Mouse (Mus musculus) c-Kit-positive CD71-negative TER-119-negative erythroid progenitor cells, embryonic 14.5 days (primary cell): ENCODE results near the gene Sdf2.

Source experiments
- DNase-seq: peaks from one replicate; pipeline ENCODE4 v3.0.0-alpha.2; 2013; ENCODE audit warnings: low read depth

Sdf2 gene

DNA sequence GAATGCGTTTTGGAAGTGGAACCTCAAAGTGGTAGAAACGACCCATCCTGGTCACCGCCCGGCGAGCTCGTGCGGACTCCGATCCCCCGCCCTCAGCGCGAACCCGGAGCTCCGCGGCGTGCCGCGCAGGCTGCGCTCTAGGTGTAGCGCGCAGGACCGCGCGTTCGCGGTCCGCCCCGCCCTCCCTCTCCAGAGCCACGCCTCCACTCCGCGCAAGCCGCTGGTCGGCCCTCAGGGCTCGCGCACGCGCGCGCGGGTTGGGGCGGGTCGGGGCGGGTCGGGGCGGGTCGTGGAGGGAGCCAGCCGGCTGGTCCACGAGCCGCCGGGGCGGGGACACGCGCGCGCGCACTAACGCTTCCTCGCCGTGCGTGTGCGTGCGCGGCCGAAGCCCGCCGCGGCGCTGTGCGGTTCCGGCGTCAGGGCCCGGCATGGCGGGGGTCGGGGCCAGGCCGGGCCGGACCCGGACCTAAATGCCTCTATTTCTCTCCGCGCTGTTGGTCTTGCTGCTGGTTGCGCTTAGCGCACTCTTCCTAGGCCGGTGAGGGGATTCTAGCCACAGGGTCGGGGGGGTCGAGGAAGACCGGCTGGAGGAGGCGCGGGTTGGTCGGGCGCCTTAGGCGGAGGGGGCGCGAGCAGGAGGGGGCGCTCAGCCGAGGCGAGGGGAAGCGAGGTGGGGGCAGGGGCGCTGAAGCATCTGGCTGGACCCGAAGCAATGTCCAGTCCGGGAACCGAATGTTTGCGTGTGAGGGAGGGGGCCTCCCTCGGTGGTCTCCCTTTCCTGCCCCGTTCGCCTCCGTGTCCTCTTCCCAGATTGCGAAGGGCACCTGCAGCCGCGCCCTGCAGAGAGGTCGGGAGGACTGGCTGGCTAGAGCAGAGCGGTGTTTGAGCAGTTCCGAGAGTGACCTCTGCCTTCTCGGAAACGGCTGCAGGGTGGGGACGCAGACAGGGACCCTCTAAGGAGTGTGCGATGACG lies 16.1 kb downstream of the Sdf2 start, which contains the start of gene 2610507B11Rik:
Gene 2610507B11Rik (plus strand): TSS at position 373 of the 973 bp plus-strand sequence.
- DNase-seq = peak; percentile 86

DNA sequence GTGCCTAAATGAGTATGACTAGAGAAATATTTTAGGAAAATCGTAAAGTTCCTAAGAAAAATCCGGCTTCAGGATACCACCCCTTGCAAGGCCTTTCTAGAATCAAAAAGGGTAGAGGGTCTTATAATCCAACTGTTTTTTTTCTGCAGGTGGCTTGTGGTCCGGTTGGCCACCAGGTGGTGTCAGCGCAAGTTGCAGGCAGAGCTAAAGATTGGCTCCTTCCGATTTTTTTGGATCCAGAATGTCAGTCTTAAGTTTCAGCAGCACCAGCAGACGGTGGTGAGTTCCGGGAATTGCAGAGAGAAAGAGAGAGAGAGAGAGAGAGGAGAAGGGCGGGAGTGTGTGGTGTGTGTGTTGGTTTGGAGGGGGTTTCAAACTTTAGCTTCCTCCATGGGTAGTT lies 17.0 kb downstream of the Sdf2 start:
- DNase-seq = peak; percentile 53

DNA sequence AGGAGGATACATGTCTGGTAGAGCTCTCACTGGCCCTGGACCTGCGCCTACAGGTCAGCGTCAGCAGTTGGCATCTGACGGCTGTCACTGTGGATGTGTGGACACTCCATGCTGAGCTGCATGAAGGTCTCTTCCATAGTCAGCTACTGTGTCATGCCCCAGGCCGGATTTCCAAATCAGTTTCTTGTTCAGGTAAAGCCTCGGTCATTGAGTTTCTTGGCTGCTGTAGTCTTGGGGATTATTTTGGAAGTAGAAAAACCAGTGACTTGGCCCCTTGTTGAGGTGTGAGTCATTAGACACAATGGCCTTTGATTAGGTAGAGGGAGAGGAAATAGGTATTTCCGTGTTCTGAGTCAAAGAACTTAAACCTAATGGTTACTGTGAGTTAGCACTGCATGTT lies 20.0 kb downstream of the Sdf2 start:
- no peak for DNase-seq

DNA sequence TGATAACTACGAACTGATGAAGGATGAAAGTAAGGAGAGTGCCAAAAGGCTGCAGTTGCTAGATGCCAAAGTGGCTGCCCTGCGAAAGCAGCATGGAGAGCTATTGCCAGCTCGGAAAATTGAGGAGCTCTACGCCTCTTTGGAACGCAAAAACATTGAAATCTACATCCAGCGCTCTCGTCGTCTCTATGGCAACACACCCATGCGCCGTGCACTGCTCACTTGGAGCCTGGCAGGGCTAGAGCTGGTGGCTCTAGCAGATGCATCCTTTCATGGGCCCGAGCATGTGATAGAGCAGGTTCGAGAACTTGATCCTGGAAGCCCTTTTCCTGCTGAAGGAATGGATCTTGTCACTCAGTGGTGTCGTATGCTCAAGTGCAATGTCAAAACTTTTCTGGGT lies 26.4 kb downstream of the Sdf2 start:
- no peak for DNase-seq

DNA sequence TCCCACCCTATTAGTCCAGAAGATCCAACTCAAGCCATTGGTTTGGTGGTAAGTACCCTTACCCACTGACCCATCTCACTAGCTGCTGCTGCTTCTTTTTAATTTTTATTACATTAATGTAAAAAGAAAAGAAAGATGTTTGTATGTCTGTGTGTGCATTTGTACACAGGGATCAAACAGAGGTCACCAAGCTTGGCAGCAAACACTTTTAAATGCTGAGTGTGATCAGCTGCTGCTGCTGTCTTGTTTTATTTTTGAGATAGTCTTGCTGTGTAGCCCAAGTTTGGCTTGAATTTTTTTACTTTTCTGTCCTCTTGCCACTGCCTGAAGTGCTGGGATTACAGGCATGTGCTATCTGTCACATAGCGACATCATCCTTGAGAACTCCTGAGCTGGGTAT lies 30.1 kb downstream of the Sdf2 start:
- no peak for DNase-seq

DNA sequence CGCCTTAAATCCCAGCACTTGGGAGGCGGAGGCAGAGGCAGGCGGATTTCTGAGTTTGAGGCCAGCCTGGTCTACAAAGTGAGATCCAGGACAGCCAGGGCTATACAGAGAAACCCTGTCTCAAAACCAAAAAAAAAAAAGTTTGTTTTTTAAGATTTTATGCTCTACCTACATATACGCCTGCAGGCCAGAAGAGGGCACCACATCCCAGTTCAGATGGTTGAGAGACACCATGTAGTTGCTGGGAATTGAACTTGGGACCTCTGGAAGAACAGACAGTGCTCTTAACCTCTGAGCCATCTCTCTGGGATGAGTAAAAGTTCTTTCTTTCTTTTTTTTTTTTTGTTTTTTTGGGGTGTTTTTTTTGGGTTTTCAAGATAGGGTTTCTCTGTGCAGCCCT lies 30.6 kb downstream of the Sdf2 start:
- DNase-seq = peak; percentile 7

DNA sequence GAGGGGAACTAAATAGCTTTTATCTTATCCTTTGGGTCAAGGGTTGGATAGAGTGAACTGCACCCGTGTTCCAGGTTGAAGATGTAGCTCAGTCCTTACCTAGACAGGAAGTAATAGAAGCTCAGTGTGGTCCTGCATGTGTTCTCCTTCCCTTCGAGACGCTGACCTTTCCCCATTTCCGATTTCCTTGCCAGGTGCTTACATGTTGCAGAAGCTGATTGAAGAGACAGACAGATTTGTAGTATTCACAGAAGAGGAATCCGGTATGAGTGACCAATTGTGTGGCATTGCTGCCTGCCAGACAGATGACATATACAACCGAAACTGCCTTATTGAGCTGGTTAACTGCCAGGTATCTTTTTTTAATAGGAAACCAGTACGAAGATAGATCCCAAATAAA lies 33.3 kb downstream of the Sdf2 start:
- DNase-seq = no peak

DNA sequence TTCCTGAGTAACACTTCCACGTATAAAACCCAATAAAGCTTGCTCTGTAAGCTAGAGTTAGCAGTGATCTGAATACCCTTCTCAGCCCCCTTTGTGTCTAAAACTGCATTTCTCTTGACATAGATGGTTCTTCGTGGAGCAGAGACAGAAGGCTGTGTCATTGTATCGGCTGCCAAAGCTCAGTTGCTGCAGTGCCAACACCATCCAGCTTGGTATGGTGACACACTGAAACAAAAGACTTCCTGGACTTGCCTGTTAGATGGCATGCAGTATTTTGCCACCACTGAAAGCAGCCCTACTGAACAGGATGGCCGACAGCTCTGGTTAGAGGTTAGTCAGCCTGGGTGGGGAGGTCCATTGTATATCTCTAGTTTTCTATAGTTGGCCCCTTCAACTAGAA lies 34.0 kb downstream of the Sdf2 start:
- no peak for DNase-seq

DNA sequence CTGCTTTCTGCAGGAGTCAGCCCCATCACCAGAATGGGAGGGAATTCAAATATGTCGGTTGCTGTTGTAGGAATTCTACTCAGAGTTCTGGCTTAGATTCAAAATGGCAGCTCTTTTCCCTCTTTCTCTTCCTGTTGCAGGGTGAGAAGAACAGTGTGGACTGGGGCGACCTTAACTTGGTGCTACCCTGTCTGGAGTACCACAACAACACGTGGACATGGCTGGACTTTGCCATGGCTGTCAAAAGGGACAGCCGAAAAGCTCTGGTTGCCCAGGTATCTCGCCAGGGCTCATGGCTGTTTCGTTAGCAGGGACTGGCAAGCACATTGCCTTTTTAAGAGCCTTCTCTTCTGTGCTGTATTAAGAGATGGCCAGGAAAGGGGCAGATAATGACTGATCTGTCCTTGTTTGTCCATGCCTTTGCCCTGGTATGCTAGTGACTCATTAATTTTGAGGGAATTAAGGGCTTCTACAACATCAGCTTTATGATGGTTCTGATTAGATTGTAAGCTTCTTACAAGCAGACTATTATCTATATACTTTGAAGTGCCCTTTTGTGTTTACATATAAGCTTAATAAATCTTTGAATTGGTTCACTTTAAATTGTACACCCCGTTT lies 43.7 kb downstream of the Sdf2 start:
- no peak for DNase-seq

DNA sequence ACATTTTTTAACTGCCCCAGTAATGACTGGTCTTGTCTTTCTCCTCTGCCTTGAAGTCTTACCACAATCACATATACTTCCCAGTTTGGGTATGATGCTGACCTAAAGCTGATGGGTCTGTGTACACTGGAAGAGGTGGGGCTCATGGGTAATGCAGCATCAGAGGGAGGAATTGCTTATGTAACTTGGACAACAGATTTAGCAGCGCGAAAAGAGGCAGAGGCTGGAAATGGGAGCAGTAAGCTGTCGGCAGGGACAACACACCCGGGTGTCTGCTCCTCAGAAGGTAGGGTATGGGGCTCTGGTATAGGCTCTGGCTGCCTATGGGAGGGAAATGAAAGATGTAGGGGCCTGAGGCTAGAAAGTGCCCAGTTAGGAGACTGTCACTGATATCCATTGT lies 45.1 kb downstream of the Sdf2 start, which contains the start of gene BC030499:
Gene BC030499 (plus strand): TSS at position 188 of the 400 bp plus-strand sequence.
- DNase-seq = no peak

DNA sequence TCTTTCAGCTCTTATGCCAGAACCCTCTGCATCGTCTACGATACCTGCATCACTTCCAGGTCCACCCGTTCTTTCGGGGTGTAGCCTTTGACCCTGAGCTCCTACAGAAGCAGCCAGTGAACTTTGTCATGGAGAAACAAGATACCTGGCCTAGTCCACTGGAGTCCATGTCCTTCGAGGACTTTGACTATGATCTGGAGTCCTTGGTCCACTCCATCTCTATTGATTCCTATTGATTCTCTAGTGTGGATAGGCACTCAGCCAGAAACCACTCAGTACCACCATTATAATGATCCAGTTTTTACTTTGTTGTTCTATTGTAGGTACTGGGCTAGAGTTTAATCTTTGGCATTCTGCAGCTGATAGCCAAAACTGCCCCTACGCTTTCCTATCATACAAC lies 49.0 kb downstream of the Sdf2 start:
- DNase-seq = no peak

DNA sequence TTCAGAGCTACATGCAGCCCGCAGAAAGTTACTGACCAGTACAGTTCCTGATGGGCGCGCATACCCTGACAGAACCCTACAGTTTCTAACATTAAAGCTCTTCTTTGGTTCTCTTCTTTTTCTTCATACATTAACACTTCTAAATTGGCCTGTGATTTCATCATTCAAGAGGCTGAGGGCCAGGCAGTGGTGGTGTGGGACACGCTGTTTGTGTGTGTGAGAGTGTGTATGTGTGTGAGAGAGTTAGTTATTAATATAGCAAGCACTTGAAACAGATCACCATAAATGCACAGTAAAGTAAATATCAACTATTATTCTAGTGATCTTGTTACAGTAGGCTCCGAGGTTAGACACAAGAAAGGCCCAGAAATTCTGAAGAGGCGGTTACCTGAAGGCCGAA lies 55.4 kb downstream of the Sdf2 start:
- no peak for DNase-seq

DNA sequence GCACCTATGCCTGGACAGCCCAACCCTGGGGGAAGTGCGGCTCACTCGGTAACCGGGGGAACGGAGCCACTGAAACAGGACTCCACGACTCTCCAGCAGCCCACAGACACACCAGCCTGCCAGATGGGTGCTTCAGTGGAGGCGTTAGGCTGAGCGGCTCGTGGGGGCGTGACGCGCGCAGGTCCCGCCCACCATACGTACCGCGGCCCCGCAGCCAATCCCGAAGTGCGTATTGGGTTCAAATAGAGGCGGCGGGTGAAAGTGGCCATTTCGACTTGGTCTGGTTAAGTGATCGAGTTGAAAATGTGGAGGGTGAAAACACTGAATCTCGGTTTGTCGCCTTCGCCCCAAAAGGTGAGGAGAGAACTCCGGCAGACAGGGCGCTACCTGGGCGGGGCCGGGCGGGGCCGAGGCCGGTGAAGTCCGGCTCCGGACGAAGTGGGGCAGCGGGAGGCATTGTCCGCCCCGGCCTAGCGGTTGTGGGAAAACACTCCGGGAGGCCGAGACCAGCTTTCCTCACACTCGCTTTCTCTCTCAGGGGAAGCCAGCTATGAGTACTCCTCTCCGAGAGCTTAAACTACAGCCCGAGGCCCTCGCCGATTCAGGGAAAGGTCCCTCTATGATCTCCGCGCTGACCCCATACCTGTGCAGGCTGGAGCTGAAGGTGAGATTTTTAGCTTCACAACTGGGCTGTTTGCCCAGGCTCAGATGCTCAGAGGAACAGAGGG lies 56.0 kb downstream of the Sdf2 start, which contains the start of gene Spag5:
Gene Spag5 (plus strand): TSS at position 173 of the 728 bp plus-strand sequence.
- peak; percentile 83 for DNase-seq
